Mouse (Mus musculus) ES-CJ7 (cell line): ENCODE measurements around the gene Tas1r1.

Experiments
- DNase-seq: peaks from one replicate; pipeline ENCODE4 v3.0.0; 2011; ENCODE audit warnings: low read depth, low spot score

Tas1r1 gene

DNA sequence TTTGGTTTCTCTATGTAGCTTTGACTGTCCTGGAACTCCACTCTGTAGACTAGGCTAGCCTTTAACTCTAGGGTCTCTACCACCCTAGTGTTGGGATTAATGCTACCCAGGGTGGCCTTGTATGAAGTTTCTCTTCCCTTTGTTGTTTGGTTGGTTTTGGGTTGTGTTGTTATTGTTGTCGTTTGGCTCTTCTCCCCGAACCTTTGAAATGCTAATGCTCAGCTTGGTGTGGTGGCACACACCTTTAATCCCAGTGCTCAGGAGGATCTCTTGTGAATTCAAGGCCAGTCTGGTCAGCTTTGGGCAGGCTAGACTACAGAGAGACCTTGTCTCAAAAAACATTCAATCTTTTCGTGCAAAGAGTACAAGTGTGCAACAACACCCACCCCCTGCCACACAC lies 4.8 kb upstream of the Tas1r1 start:
- peak; percentile 59 for DNase-seq

DNA sequence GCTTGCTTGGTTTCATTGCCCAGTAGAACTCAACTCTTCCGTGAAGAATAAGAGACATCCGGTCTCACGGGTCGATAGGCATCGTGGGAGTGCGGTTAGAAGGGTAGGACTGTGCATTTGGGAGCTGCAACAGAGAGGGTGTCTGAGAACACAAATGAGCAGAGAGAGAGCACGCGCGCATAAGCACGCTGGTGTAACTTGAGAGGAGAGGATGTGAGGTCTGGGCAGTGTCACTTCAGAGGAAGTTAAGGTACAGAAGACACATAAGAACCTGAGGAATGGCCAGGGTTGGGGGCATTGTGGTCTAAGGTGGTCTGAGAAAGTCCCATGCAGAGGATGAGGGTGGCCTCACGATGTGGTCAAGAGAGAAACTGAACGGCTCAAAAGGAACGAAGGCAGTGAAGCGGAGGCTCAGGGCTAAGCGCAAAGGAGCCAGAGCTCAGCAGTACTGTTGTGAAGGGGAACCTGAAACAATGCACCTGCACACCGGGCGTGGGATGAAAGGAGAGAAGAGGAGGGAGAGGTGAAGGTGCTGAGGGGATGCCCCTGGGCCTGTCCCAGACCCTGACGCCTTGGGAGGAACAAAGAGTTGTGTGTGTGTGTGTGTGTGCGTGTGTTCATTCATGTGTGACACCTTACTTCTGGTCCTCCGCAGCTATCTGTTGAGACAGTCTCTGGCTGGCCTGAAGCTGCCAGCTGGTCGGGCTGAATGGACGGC lies 3.7 kb upstream of the Tas1r1 start:
- DNase-seq: no peak

- DNase-seq: no peak
Measured at GRCm38 (mm10) chr4:152039831-152040310, 1.5 kb upstream of the Tas1r1 start.

DNA sequence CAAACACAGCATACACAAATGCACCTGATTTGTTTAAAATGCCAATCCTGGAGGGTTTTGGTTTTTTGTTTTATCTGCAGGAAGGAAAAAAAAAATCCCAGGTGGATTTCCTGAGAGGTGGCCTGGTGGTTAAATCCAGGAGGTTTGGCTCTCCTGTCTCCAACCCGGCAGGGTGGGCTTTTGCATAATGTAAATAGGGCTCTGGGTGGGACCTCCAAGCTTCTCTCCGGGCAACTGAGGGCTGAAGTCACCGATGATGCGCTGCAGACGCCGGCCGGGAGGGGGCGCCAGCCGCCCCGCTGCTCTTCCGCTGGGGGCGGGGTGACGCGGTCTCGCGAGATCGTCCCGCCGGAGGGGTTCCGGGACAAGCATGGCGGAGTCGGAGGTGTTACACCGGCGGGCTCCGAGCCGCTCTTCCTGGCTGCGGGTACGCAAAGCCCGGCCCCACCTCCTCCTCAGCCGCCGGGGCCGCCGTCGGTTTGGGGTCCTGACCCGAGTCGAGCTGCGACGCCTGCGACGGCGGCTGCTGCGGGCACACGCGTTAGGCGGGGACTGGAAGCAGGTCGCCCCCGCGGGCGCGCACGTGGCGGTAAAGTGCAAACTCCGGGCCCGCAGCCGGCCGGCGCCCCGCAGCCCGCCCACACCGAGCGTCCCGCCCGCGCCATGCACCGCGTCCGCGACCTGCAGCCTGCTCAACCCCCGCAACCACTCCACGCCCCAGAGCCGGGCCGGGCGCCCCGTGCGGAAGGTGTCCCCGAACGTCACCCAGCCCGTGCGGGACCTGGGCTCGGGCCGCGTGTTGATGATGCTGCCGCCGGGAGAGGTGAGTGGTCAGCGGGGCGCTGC lies 840 bp upstream of the Tas1r1 start, which contains the start of gene Nol9:
Gene Nol9 (plus strand): TSS at position 337 of the 846 bp plus-strand sequence.
- peak; percentile 92 for DNase-seq

DNA sequence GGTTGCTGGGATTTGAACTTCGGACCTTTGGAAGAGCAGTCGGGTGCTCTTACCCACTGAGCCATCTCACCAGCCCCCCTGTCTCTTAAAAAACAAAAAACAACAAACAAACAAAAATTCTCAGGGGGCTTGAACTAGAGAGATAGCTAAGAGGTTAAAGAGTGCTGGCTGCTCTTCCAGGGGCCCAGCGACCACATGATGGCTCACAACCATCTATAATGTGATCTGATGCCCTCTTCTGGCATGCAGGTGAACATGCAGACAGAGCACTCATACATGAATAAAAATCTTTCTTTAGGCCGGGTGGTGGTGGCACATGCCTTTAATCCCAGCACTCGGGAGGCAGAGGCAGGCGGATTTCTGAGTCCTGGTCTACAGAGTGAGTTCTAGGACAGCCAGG lies 1.9 kb downstream of the Tas1r1 start:
- DNase-seq: peak; percentile 69

DNA sequence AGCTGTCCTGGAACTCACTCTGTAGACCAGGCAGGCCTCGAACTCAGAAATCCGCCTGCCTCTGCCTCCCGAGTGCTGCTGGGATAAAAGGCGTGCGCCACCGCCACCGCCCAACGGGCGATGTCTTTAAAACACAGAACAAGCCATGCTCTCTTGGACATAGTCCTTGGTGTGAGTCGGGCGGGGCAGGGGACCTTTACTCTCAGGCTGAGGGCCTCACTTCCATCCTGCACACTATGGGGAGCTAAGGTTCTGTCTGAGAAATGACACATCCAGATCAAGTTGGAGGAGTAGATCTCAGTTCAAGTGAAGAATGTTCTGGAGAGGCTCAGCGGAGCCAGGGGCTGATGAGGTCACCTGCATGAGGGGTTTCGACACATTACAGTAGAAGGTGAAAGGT lies 5.4 kb downstream of the Tas1r1 start:
- DNase-seq: no peak

GRCm38 (mm10) chr4:152029997-152030396 lies 8.4 kb downstream of the Tas1r1 start:
- no peak for DNase-seq

- DNase-seq: no peak
Measured at GRCm38 (mm10) chr4:152029087-152029486, 9.3 kb downstream of the Tas1r1 start.

- no peak for DNase-seq
Measured at GRCm38 (mm10) chr4:152028456-152028855, 9.9 kb downstream of the Tas1r1 start.

DNA sequence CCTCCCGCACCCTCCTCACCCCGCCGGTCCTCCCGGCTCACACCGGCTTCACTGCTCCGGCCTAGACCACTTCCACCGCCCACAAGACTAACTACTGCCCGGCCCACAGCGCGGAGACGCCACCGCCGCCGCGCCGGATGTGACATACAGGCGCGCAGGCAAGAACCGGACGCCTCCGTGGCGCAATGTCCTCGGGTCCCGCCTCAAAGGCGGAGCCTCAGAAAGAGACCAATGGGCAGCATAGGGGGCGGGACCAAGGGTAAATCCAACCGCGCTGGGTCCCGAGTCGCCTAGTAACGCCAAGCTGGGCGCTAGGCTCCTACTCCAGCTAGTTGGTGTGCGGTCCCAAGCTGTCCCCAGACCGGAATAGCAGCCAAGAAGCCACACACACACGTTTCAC lies 10.8 kb downstream of the Tas1r1 start, which contains the start of gene Zbtb48:
Gene Zbtb48 (minus strand): TSS at position 148 of the 400 bp plus-strand sequence.
- peak; percentile 92 for DNase-seq

DNA sequence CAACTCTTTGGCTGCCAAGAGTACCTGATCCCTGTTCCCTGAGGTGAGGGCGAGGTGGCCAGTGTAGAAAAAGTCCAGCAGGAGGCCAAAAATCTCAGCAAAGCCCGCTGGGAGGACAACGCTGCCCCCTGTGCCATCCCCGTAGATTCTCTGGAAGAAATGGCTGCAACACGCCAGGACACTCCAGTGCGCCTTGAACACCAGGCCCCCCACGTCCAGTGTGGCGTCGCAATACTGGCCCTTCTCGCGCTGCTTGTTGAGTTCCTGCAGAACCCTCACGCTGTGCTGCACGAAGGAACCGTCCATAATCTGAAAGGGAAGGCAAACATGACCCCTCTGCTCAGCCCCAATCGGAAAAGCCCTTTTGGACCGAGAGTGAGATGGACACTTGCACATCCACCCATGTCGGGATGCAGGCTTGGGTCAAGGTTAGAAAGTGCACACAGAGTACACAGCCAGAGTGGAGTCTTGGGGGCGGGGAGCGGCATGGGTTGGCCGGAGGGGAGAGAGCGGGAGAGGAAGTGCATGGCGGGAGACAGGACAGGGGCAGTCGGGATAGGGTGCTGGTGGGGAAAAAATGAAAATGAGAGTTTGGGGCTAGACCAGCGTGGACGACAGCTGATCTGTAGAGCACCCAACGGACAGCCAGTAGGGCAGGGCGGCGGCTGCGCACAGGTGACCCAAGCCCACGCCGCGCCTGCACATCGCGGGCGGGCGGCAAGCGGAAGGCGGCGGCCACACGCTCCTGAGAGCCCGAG lies 11.4 kb downstream of the Tas1r1 start:
- peak; percentile 48 for DNase-seq

- DNase-seq: no peak
Measured at GRCm38 (mm10) chr4:152024525-152024924, 13.8 kb downstream of the Tas1r1 start.

- no peak for DNase-seq
Measured at GRCm38 (mm10) chr4:152022506-152022905, 15.9 kb downstream of the Tas1r1 start.

DNA sequence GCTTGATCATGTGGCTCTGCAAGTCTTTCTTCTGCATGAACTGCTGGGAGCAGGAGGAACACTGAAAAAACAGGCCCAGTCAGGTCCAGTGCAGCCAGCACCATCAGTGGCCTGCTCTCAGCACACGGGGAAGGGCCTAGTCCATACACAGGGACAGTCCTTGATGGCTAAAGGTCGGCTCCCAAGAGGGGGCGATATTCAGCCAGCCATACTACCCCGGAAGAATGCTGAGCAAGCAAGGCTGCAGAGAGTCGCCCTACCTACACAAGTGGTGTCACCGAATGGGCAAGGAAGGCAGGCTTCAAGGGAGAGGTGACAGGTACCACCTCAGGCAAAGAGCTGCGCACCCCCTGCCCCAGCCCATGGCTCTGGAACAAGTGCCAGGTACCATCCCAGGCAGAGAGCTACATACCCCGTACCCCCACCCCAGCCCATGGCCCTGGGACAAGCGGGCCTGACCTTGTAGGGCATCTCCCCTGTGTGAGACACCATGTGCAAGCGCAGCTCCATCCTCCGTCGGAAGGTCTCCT lies 16.7 kb downstream of the Tas1r1 start:
- DNase-seq: no peak

DNA sequence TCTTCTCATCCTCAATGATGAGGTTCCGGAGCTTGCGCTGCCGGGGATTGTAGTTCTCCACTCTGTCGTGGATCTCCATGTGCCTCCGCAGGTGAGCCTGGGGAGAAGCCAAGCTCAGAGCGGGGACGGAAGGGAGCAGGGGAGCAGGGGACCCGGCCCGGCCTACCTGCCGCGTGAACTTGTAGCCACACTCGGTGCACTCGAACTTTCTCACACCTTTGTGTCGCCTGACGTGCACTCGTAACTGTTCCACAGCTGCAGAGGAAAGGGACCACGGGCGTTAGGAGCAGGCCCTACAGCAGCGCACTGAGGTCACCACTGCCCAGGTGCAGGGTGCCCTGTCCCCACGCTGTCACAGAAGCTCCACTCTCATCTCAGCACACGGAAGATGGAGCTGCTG lies 18.3 kb downstream of the Tas1r1 start:
- no peak for DNase-seq

DNA sequence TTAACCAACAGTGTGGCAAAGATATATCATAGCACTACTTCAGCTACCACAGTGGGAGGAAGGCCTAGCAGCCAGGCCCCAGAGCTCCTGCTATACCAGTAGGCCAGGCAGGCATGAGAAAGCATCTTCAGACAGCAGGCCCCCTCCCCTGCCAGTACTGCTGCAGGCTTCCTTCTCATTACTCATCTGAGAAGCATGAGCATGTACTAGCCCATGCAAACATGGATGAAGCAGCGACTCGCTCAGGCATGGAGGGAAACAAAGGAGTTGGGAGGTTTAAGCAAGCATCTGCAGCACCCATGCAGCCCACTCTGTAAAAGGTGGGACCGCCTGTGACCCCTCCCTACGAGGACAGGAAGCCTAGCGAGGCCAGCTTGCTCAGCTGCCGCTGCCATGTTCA lies 19.3 kb downstream of the Tas1r1 start:
- DNase-seq: no peak

DNA sequence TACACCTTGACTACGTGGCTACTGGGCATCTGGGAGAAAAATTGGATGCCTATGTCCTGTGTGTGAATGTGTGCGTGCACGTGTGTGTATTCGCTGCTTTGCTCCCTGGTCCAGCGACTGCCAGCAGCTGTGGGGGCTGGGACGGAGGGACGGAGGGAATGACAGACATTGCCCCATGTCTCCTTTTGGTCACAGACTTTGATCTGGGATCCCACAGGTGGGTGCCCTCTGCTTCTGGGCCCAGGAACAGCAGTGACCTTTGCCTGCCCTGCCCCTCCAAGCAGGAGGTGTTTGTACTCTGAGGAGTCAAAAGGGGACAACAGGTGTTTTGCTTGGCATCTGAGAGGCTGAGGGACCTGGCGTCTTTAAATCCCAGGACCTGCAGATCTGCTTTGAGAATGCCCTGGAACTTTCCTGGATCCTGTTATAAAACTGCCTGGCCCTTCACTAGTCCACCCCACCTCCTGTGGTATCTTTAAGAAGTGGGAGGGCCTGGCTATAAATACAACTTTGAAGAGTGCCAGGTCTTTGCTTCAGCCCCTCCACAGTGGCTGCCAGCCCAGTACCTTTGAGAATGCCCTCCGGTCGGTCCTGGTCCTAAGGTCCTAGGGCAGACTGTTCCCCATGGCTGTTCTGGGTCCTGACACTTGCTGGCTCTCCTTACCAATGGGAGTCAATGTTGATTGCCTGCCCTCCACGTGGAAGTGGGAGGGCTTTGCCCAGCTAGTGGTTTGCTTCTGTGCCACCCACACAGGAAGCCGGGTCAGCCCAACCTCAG lies 25.1 kb downstream of the Tas1r1 start:
- no peak for DNase-seq

DNA sequence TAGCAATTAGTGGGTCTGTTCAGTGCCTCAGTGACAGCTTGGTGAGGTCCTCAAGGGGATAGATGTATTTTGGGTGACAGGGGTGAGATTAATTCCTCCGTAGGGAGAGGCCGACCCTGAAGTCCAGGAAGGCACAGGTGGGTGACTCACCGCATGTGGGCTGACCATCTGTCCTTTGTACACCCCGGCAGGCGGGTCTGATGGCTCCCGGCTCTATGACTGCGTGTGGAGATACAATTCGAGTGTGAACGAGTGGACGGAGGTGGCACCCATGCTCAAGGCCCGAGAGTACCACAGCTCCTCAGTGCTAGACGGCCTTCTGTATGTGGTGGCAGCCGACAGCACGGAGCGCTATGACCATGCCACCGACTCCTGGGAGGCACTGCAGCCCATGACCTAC lies 26.3 kb downstream of the Tas1r1 start:
- DNase-seq: no peak

DNA sequence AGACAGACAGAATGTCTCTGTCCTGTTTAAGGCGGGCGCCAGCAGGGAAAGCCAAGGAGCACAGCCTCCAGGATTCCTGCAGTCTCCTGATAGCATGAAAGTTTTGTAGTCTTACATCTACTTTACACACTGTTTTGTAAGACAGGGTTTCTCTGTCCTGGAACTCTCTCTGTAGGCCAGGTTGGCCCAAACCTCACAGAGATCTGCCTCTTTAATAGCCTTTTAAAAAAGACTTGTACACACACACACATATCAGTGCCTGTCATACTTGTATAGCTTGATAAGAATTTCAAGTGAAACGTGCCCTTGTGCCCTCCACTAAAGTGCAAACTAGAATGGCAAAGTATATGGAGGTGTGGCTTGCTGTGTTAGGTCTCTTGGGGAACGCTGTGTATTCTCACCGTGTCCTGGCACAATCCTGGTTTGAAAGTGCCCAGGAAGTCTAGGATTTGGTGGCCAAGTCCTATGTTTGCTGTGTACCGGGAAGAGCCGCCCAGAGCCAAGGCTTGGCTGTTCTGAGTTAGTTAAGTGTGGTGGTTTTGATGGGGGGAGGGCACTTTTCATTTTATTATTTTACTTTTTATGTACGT lies 27.1 kb downstream of the Tas1r1 start:
- no peak for DNase-seq

DNA sequence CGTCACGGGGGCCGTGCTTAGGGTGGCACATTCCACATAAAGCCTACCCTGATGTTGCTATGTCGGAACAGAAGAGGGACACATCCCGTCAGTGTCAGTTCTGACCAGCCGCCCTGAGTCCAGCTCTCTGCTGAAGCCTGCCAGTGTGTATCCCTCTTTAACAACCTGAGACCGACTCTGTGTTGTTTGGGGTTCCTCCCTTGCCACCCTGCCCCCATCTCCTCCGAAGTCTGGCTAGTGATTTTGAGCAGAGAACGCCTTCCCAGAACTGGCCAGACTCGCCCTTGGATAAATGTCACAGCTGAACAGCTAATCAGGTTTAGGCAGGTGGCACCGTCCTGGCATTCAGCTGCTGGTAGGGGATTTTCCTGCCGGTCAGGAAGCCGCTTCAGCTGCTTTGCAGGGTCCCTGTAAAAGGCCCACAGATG lies 27.6 kb downstream of the Tas1r1 start:
- no peak for DNase-seq
